Mouse (Mus musculus): Measurements from ENCODE around the gene E2f3. TPM values are rescaled to one million over a fixed set of nuclear protein-coding genes. Genes with fewer than 3 reads are reported as not detected.

E2f3 gene
- 5.7 to 7.0 TPM (median 6.3 TPM) in 4 replicates for total RNA-seq (2023)

GRCm38 (mm10) chr13:29985855-29986755, at the start of gene E2f3:
E2f3 (minus strand) TSS chr13:29986063.

Other genes with a start within 250 kb of the E2f3 start
- 54.3 to 73.6 TPM (median 65.0 TPM) in 4 replicates for gene Cdkal1, start 130.4 kb downstream of the E2f3 start, total RNA-seq (2023)
- gene Mboat1, start 150.4 kb upstream of the E2f3 start, total RNA-seq (2023) = 0.88 TPM in 1 of 4 replicates, not detected in the others

All from B cell, adult 62 days (primary cell).